Mouse (Mus musculus) heart, embryonic 11.5 days (tissue): ENCODE data around the gene Cavin4. TPM values are rescaled to one million over a fixed set of nuclear protein-coding genes. Genes with fewer than 3 reads are reported as not detected.

ENCODE experiments used
- ATAC-seq: fragments of 200-750 bp; cut with Nextera tagmentation; replicated peaks from 2 replicates; pipeline ENCODE4 v1.8.0; 2017; ENCODE audit warnings: moderate library complexity; ENCODE audit not compliant: insufficient number of reproducible peaks, low FRiP score, low TSS enrichment
- H3K27ac ChIP-seq: fragments of 300-500 bp; sonication (generic); 2 replicates; pipeline ENCODE4 v1.5.1; 2014; ENCODE audit warnings: mild to moderate bottlenecking, low read depth, low read length
- H3K27me3 ChIP-seq: fragments of 300-500 bp; sonication (generic); 2 replicates; pipeline ENCODE4 v1.6.1; 2014; ENCODE audit warnings: mild to moderate bottlenecking, low read length, mixed read lengths; ENCODE audit not compliant: control insufficient read depth, insufficient read depth
- H3K36me3 ChIP-seq: fragments of 300-500 bp; sonication (generic); 2 replicates; pipeline ENCODE4 v1.6.1; 2014; ENCODE audit warnings: mild to moderate bottlenecking, low read length, moderate library complexity, mixed read lengths; ENCODE audit not compliant: control insufficient read depth, insufficient read depth
- H3K4me1 ChIP-seq: fragments of 300-500 bp; sonication (generic); 2 replicates; pipeline ENCODE4 v1.6.1; 2014; ENCODE audit warnings: low read length; ENCODE audit not compliant: control insufficient read depth, insufficient read depth
- H3K4me2 ChIP-seq: fragments of 300-500 bp; sonication (generic); 2 replicates; pipeline ENCODE4 v1.6.1; 2014; ENCODE audit warnings: mild to moderate bottlenecking, moderate library complexity
- H3K4me3 ChIP-seq: fragments of 300-500 bp; sonication (generic); 2 replicates; pipeline ENCODE4 v1.5.1; 2014; ENCODE audit warnings: low read depth, low read length
- H3K9ac ChIP-seq: fragments of 300-500 bp; sonication (generic); 2 replicates; pipeline ENCODE4 v1.6.1; 2014; ENCODE audit warnings: mild to moderate bottlenecking, low read depth, low read length, moderate library complexity
- H3K9me3 ChIP-seq: fragments of 300-500 bp; sonication (generic); replicated peaks from 2 replicates; pipeline ENCODE4 v1.6.1; 2016; ENCODE audit warnings: low read length; ENCODE audit not compliant: control insufficient read depth
- WGBS: fragments of 180-500 bp; shearing (Covaris S2); extraction: QIAGEN DNeasy Blood & Tissue Kit; methylation state at CpG from one replicate; pipeline ENCODE4 v1.1.7; 2014; ENCODE audit not compliant: insufficient replicate concordance; 5-methylcytosine and 5-hydroxymethylcytosine counted together
- polyA plus RNA-seq: library from polyadenylated mRNA; unstranded; fragments of >200 nt; fragmentation: Nextera tagmentation; extraction: Ambion mirVana; gene quantifications from 2 replicates; pipeline ENCODE4 v1.2.1, GENCODE M21; 2014

Cavin4 gene
- polyA plus RNA-seq, 1 experiment from 2014 or later = 1.3 TPM

GRCm38 (mm10) chr4:48684593-48685187 lies 21.4 kb downstream of the Cavin4 start:
- WGBS = 61% methylated on average over 7 of the region's 7 CpGs
- no peak; the same call in 1 of the 2 replicates for ATAC-seq
- peaks cover 10% of the 10 kb centered on the region; the same call in 1 of the 2 replicates for H3K4me1 ChIP-seq

GRCm38 (mm10) chr4:48688148-48688547 lies 24.8 kb downstream of the Cavin4 start:
- Histone ChIP-seq H3K9me3 (no peaks in the 10 kb centered on the region), H3K27me3 (no peaks in the 10 kb centered on the region), H3K9ac (no peak overlapping the region), H3K4me2 (no peak overlapping the region), H3K4me1 (peaks cover 3% of the 10 kb centered on the region; the same call in 1 of the 2 replicates), H3K4me3 (no peak overlapping the region), H3K36me3 (no peaks in the 10 kb centered on the region), H3K27ac (no peak overlapping the region)
- ATAC-seq = no peak
- 52% methylated on average over 6 of the region's 6 CpGs for WGBS

More at GRCm38 (mm10) chr4:48684593-48685187, 21.4 kb downstream of the Cavin4 start:
- no peak overlapping the region for H3K27ac ChIP-seq
- no peak overlapping the region for H3K9ac ChIP-seq
- no peak overlapping the region for H3K4me2 ChIP-seq
- H3K4me3 ChIP-seq = no peak overlapping the region
- no peaks in the 10 kb centered on the region for H3K27me3 ChIP-seq
- no peaks in the 10 kb centered on the region for H3K36me3 ChIP-seq
- no peaks in the 10 kb centered on the region for H3K9me3 ChIP-seq

- H3K9ac ChIP-seq = no peak overlapping the region
- no peak overlapping the region for H3K27ac ChIP-seq
- no peak overlapping the region for H3K4me2 ChIP-seq
- H3K9me3 ChIP-seq = no peaks in the 10 kb centered on the region
- 78% methylated on average over 9 of the region's 9 CpGs for WGBS
- H3K4me3 ChIP-seq = no peak overlapping the region
- no peaks in the 10 kb centered on the region for H3K27me3 ChIP-seq
- no peaks in the 10 kb centered on the region for H3K36me3 ChIP-seq
- H3K4me1 ChIP-seq = peaks cover 3% of the 10 kb centered on the region; the same call in 1 of the 2 replicates
- no peak for ATAC-seq
Measured at GRCm38 (mm10) chr4:48690640-48691039, 27.3 kb downstream of the Cavin4 start.

GRCm38 (mm10) chr4:48691793-48692437 lies 28.6 kb downstream of the Cavin4 start:
- H3K27me3 ChIP-seq = no peaks in the 10 kb centered on the region
- ATAC-seq = no peak
- no peaks in the 10 kb centered on the region for H3K9me3 ChIP-seq
- H3K36me3 ChIP-seq = no peaks in the 10 kb centered on the region
- H3K9ac ChIP-seq = no peak overlapping the region
- H3K4me3 ChIP-seq = no peak overlapping the region
- no peak overlapping the region for H3K4me2 ChIP-seq
- 42% methylated on average over 7 of the region's 7 CpGs for WGBS
- peaks cover 3% of the 10 kb centered on the region; the same call in 1 of the 2 replicates for H3K4me1 ChIP-seq
- H3K27ac ChIP-seq = no peak overlapping the region

- ATAC-seq = no peak
- H3K9me3 ChIP-seq = no peaks in the 10 kb centered on the region
- peaks cover 3% of the 10 kb centered on the region; the same call in 1 of the 2 replicates for H3K4me1 ChIP-seq
- WGBS = 65% methylated on average over 9 of the region's 9 CpGs
- no peak overlapping the region for H3K4me3 ChIP-seq
- H3K4me2 ChIP-seq = no peak overlapping the region
- H3K9ac ChIP-seq = no peak overlapping the region
- no peaks in the 10 kb centered on the region for H3K36me3 ChIP-seq
- no peaks in the 10 kb centered on the region for H3K27me3 ChIP-seq
- H3K27ac ChIP-seq = no peak overlapping the region
Measured at GRCm38 (mm10) chr4:48692736-48693292, 29.5 kb downstream of the Cavin4 start.

GRCm38 (mm10) chr4:48696706-48697105 lies 33.4 kb downstream of the Cavin4 start:
- H3K9ac ChIP-seq = no peak overlapping the region
- no peak overlapping the region for H3K4me3 ChIP-seq
- no peaks in the 10 kb centered on the region for H3K4me1 ChIP-seq
- H3K36me3 ChIP-seq = no peaks in the 10 kb centered on the region
- no peaks in the 10 kb centered on the region for H3K9me3 ChIP-seq
- no peak overlapping the region for H3K27ac ChIP-seq
- 89% methylated on average over 3 of the region's 3 CpGs for WGBS
- ATAC-seq = no peak
- H3K27me3 ChIP-seq = no peaks in the 10 kb centered on the region
- H3K4me2 ChIP-seq = no peak overlapping the region

GRCm38 (mm10) chr4:48697302-48697701 lies 34.0 kb downstream of the Cavin4 start:
- H3K4me2 ChIP-seq = no peak overlapping the region
- no peak overlapping the region for H3K4me3 ChIP-seq
- H3K9ac ChIP-seq = no peak overlapping the region
- WGBS = 56% methylated on average over 11 of the region's 11 CpGs
- no peak for ATAC-seq
- no peaks in the 10 kb centered on the region for H3K27me3 ChIP-seq
- no peak overlapping the region for H3K27ac ChIP-seq
- no peaks in the 10 kb centered on the region for H3K4me1 ChIP-seq
- H3K9me3 ChIP-seq = no peaks in the 10 kb centered on the region
- no peaks in the 10 kb centered on the region for H3K36me3 ChIP-seq

GRCm38 (mm10) chr4:48715865-48716650 lies 52.7 kb downstream of the Cavin4 start:
- no peak overlapping the region for H3K4me3 ChIP-seq
- H3K36me3 ChIP-seq = no peaks in the 10 kb centered on the region
- H3K9me3 ChIP-seq = no peaks in the 10 kb centered on the region
- no peak overlapping the region for H3K9ac ChIP-seq
- H3K4me2 ChIP-seq = no peak overlapping the region
- H3K27ac ChIP-seq = no peak overlapping the region
- no peaks in the 10 kb centered on the region for H3K4me1 ChIP-seq
- no peak for ATAC-seq
- no peaks in the 10 kb centered on the region for H3K27me3 ChIP-seq
- 67% methylated on average over 8 of the region's 8 CpGs for WGBS
